Mouse (Mus musculus): Measurements from ENCODE around the gene Gm49388. TPM values are rescaled to one million over a fixed set of nuclear protein-coding genes. Genes with fewer than 3 reads are reported as not detected.

Gene Gm49388
- not detected in 2 replicates for polyA plus RNA-seq (2015; fragmentation: Nextera tagmentation; extraction: Ambion mirVana)

- no peak for ATAC-seq (replicated peaks; ENCODE audit: low FRiP score)
- Histone ChIP-seq H3K36me3 (peaks cover 98% of the 10 kb centered on the region), H3K4me3 (replicated peaks) (no peak within 1 kb of the TSS), H3K4me1 (no peaks in the 10 kb centered on the region), H3K27me3 (no peaks in the 10 kb centered on the region), H3K9me3 (replicated peaks) (no peaks in the 10 kb centered on the region), H3K9ac (no peak within 1 kb of the TSS), H3K27ac (no peak within 1 kb of the TSS), H3K4me2 (no peak within 1 kb of the TSS)
- 88% methylated on average over 7 of the region's 7 CpGs for WGBS
Measured at GRCm38 (mm10) chr7:127785308-127785707, at the start of gene Gm49388. Gene Gm49388, plus strand, starts transcription at chr7:127785608.

GRCm38 (mm10) chr7:127744366-127745045, 40.9 kb upstream of the Gm49388 start, which contains the start of gene Fbxl19:
Gene Fbxl19, plus strand, starts transcription at chr7:127744543.
- peak within 1 kb of the TSS; percentile 93 for H3K4me3 ChIP-seq (replicated peaks)
- peak within 1 kb of the TSS; percentile 96 for H3K27ac ChIP-seq
- H3K9ac ChIP-seq, result peak within 1 kb of the TSS; percentile 85
- H3K9me3 ChIP-seq (replicated peaks), result no peaks in the 10 kb centered on the region
- ATAC-seq (replicated peaks; ENCODE audit: low FRiP score), result no peak
- no peaks in the 10 kb centered on the region for H3K27me3 ChIP-seq
- H3K4me1 ChIP-seq, result peaks cover 25% of the 10 kb centered on the region
- peaks cover 17% of the 10 kb centered on the region for H3K36me3 ChIP-seq
- under 1% methylated on average over 26 of the region's 26 CpGs for WGBS
- H3K4me2 ChIP-seq, result peak within 1 kb of the TSS; percentile 76

DNA sequence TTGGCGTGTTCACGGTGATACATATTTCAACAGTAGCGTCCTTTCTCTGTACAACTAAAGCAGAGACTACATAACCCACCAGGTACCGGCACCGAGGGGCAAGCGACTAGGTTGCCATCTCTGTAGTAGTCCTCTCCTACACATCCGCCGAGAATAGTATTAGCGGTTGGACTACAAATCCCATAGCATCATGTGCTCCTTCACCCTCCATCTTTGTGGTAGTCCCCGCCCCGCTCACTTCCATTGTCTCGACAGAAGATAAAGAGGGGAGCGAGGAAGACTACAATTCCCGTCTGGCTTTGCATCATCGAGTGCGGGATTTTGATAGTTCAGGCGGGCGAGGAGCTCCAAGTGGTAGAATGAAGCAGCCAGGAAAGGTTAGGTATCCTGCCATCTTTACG, 40.2 kb upstream of the Gm49388 start:
- Histone ChIP-seq H3K4me1 (peaks cover 25% of the 10 kb centered on the region), H3K4me3 (replicated peaks) (peak overlapping the region; percentile 93), H3K36me3 (peaks cover 24% of the 10 kb centered on the region), H3K27me3 (no peaks in the 10 kb centered on the region), H3K9ac (peak overlapping the region; percentile 85), H3K4me2 (peak overlapping the region; percentile 76), H3K27ac (peak overlapping the region; percentile 96), H3K9me3 (replicated peaks) (no peaks in the 10 kb centered on the region)
- peak; percentile 84 for ATAC-seq (replicated peaks; ENCODE audit: low FRiP score)
- under 1% methylated on average over 19 of the region's 19 CpGs for WGBS

DNA sequence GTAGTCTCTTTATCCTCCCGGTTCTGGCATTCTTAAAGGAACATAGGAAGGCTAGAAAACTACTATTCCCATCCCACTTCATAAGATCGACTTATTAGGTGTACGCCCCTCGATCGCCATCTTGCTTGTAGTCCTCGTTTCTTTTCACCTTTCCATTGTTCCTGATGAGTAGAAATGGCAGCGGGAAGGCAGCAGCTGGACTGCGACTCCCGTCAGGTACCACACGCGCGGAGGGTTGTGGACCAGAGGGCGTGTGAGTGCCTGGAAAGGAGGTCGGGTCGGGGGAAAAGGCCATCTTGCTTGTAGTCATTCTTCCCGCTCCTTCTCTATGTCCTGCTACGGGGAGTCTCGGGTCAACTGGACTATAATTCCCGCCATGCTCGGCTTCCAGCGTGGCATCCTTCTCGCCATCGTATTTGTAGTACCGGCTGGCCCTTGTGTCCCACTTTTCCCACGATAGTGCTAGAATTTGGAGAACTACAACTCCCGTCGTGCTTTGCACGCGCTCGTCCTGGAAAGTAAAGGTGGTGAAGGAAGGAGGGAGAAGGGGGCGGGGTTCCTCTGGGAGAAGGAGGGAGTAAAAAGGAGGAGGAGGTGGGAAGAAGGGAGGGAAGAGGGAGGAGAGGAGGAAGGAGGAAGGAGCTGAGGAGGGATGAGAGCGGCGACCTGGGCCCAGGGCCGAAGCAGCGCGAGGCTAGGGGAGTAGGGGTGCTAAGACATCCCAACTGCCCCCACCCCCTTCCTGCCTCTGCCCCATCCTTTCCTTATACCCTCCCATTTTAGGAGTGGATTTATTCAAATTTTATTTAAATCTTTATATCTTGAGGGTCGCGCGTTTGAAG, 39.5 kb upstream of the Gm49388 start:
- Histone ChIP-seq H3K9me3 (replicated peaks) (no peaks in the 10 kb centered on the region), H3K36me3 (peaks cover 30% of the 10 kb centered on the region), H3K4me3 (replicated peaks) (peak overlapping the region; percentile 93), H3K4me1 (peaks cover 25% of the 10 kb centered on the region), H3K27ac (peak overlapping the region; percentile 96), H3K9ac (peak overlapping the region; percentile 85), H3K27me3 (no peaks in the 10 kb centered on the region), H3K4me2 (peak overlapping the region; percentile 76)
- under 1% methylated on average over 36 of the region's 39 CpGs for WGBS
- ATAC-seq (replicated peaks; ENCODE audit: low FRiP score), result peak; percentile 87

DNA sequence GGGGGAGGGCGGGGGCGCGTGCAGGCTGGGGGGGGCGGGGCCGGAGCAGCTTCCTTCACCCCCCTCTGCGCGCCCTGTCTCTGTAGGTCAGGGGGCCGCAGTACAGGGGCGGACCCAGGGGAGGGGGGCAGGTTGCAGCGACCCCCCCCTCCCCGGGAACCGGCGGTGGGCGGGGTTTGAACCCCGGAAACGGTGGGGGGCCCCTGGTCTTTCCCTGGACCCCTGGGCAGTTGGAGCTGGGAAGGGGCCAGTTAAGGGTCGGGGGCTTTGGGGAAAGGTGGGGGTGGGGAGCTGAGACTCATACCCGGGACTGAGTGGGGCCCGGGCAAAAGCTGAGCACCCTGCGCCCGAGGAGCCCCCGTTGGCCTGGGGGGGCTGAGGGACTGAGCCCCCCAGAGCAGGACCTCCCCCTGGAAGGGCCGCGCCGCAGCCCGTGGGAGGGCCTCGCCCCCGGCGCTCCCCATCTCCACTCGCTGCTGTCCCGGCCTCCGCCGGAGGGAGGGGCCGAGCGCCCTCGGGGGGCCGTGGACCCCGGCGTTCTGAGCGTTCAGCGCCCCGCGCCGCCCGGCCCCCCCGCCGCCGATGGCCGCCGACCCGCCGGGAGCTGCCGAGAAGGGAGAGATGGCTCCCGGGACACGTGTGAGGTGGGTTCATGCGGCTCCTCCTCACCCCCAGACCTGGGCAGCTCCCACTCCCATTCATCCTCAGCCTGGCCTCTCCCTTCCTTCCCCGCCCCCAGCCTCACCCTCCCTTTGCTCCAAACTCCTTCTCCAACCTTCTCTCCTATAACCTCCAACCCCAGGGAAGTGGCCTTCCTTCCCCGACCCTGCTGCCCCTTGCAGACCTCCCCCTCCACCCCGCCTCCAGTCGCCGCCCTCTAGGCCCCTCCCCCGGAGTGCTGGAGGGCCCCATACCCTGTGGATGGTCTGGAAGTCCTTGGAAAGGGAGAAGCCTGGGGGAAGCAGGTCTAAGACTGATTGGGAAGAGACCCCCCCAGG, 38.6 kb upstream of the Gm49388 start:
- peak overlapping the region; percentile 76 for H3K4me2 ChIP-seq
- WGBS, result under 1% methylated on average over 32 of the region's 62 CpGs
- ATAC-seq (replicated peaks; ENCODE audit: low FRiP score), result peak; percentile 25
- no peaks in the 10 kb centered on the region for H3K9me3 ChIP-seq (replicated peaks)
- peaks cover 25% of the 10 kb centered on the region for H3K4me1 ChIP-seq
- H3K36me3 ChIP-seq, result peaks cover 39% of the 10 kb centered on the region
- H3K9ac ChIP-seq, result peak overlapping the region; percentile 85
- peak overlapping the region; percentile 93 for H3K4me3 ChIP-seq (replicated peaks)
- H3K27me3 ChIP-seq, result no peaks in the 10 kb centered on the region
- H3K27ac ChIP-seq, result peak overlapping the region; percentile 96

- peak overlapping the region; percentile 76 for H3K4me2 ChIP-seq
- H3K36me3 ChIP-seq, result peaks cover 48% of the 10 kb centered on the region
- peak overlapping the region; percentile 96 for H3K27ac ChIP-seq
- no peaks in the 10 kb centered on the region for H3K9me3 ChIP-seq (replicated peaks)
- H3K27me3 ChIP-seq, result no peaks in the 10 kb centered on the region
- WGBS, result 32% methylated on average over 6 of the region's 6 CpGs
- peak overlapping the region; percentile 93 for H3K4me3 ChIP-seq (replicated peaks)
- peak overlapping the region; percentile 85 for H3K9ac ChIP-seq
- peaks cover 25% of the 10 kb centered on the region for H3K4me1 ChIP-seq
- ATAC-seq (replicated peaks; ENCODE audit: low FRiP score), result no peak
Measured at GRCm38 (mm10) chr7:127747559-127748234, 37.7 kb upstream of the Gm49388 start.

DNA sequence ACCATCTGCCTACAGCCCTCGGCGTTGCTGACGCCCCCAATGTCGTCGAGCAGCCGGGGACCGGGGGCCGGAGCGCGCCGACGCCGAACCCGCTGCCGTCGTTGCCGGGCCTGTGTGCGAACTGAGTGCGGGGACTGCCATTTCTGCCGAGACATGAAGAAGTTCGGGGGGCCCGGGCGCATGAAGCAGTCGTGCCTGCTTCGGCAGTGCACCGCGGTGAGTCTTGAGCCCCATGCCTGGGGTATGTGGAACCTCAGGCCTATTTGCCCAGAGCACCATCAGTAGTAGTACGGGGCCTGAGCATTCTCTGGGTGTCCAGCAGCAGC, 37.2 kb upstream of the Gm49388 start:
- no peaks in the 10 kb centered on the region for H3K9me3 ChIP-seq (replicated peaks)
- no peak overlapping the region for H3K9ac ChIP-seq
- 0 out of 2 replicates have a peak overlapping the region, but pooled peaks have one; percentile 96 for H3K27ac ChIP-seq
- peak overlapping the region; percentile 93 for H3K4me3 ChIP-seq (replicated peaks)
- ATAC-seq (replicated peaks; ENCODE audit: low FRiP score), result no peak
- peaks cover 29% of the 10 kb centered on the region for H3K4me1 ChIP-seq
- WGBS, result 90% methylated on average over 28 of the region's 28 CpGs
- peaks cover 53% of the 10 kb centered on the region for H3K36me3 ChIP-seq
- peak overlapping the region; percentile 76 for H3K4me2 ChIP-seq
- H3K27me3 ChIP-seq, result no peaks in the 10 kb centered on the region

DNA sequence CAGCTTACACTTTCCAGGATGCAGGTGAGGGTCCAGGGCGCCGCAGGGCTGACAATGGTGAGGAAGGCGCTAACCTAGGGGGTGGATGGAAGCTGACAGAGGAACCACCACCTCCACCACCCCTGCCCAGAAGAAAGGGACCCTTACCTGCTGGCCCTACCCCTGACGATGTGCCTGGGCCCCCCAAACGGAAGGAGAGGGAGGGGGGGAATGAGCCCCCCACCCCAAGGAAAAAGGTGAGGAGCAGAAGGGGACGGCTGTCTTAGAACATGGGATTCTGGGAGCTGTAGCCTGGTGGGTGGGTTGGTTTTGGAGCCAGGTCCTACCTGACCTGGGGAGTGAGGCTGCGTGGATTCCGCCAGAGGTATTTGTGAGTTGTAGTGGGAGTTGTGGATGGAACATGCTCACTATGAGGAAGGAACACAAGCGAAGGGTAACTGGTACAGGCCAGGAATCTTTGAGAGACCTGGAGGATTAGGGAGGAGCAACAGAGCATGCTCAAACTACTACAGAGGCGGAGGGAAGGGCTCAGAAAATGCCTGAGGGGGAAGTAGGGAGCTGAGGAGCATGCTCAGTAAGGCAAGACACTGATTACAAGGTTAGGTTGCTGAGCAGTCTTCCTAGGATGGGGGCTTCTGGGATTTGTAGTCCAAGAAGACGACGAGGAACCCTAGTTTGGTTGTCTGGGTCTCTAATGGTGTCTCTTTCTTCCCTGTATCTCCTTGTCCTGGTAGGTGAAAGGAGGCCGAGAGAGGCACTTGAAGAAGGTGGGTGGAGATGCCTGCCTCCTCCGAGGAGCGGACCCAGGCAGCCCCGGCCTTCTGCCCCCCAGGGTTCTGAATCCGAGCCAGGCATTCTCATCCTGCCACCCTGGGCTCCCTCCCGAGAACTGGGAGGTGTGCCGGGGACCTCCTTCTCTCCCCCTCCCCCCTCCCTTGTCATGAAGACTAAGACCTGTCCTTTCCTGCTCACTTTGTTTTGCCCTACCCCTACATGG, 35.0 kb upstream of the Gm49388 start:
- no peak overlapping the region for H3K4me2 ChIP-seq
- H3K4me1 ChIP-seq, result peaks cover 22% of the 10 kb centered on the region
- H3K9me3 ChIP-seq (replicated peaks), result no peaks in the 10 kb centered on the region
- no peak overlapping the region for H3K4me3 ChIP-seq (replicated peaks)
- peaks cover 76% of the 10 kb centered on the region for H3K36me3 ChIP-seq
- H3K27ac ChIP-seq, result peak overlapping the region; percentile 50; the same call in 1 of the 2 replicates
- H3K27me3 ChIP-seq, result no peaks in the 10 kb centered on the region
- WGBS, result 86% methylated on average over 19 of the region's 19 CpGs
- ATAC-seq (replicated peaks; ENCODE audit: low FRiP score), result no peak
- H3K9ac ChIP-seq, result no peak overlapping the region

- 97% methylated on average over 5 of the region's 5 CpGs for WGBS
- Histone ChIP-seq H3K9ac (no peak overlapping the region), H3K27ac (no peak overlapping the region), H3K4me1 (peaks cover 33% of the 10 kb centered on the region), H3K9me3 (replicated peaks) (no peaks in the 10 kb centered on the region), H3K36me3 (peaks cover 88% of the 10 kb centered on the region), H3K27me3 (no peaks in the 10 kb centered on the region), H3K4me2 (no peak overlapping the region), H3K4me3 (replicated peaks) (no peak overlapping the region)
- no peak for ATAC-seq (replicated peaks; ENCODE audit: low FRiP score)
Measured at GRCm38 (mm10) chr7:127751619-127752018, 33.8 kb upstream of the Gm49388 start.

GRCm38 (mm10) chr7:127752069-127752468, 33.3 kb upstream of the Gm49388 start:
- peaks cover 92% of the 10 kb centered on the region for H3K36me3 ChIP-seq
- H3K27ac ChIP-seq, result no peak overlapping the region
- H3K4me2 ChIP-seq, result no peak overlapping the region
- H3K27me3 ChIP-seq, result no peaks in the 10 kb centered on the region
- H3K9me3 ChIP-seq (replicated peaks), result no peaks in the 10 kb centered on the region
- no peak overlapping the region for H3K9ac ChIP-seq
- peaks cover 38% of the 10 kb centered on the region for H3K4me1 ChIP-seq
- WGBS, result 91% methylated on average over 27 of the region's 27 CpGs
- ATAC-seq (replicated peaks; ENCODE audit: low FRiP score), result no peak
- H3K4me3 ChIP-seq (replicated peaks), result no peak overlapping the region
